Mouse (Mus musculus) stomach, postnatal 0 days (tissue): ENCODE measurements around the gene Slc39a7.

Experiments used
- CTCF ChIP-seq: IDR thresholded peaks from 2 replicates; pipeline ENCODE4 v1.5.1; 2016; ENCODE audit warnings: antibody characterized with exemption, low read depth, mild to moderate bottlenecking, moderate library complexity
- EP300 ChIP-seq: optimal IDR thresholded peaks from 2 replicates; pipeline ENCODE3; 2016; ENCODE audit warnings: antibody characterized with exemption

DNA sequence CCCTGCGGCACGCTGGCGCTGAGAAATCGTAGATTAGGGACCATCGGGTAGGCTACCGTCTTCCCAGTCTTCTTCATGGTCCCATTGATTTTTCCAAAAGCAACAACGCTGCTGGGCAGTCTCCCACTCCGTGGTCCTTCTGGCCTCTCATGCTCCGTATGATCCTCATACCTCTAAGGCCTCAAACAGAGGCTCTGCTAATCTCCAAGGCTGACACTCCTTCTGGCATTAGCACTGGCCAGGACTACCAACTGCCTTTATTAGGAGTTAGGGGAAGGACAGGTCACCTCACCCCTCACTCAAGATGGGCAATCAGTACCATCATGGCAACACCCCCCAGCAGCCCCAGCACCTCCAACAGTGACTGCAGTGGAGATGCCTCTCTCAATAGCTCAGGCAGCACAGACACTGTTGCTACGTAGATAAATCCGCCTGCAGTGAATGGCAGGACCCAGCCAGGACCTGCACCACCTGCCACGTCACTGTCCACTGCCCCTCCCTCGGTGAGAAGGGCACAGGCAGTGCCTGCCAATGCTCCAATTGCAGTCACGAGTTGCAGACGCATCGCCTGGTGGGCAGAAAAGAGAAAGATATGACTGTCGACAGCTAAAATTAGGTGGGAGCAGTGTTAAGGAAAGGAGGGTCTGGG, 2.9 kb downstream of the Slc39a7 start:
- TF ChIP-seq CTCF (no peak), EP300 (no peak)
